25 mouse cellular contexts compared by ENCODE assay signal in the genomic region with DNA sequence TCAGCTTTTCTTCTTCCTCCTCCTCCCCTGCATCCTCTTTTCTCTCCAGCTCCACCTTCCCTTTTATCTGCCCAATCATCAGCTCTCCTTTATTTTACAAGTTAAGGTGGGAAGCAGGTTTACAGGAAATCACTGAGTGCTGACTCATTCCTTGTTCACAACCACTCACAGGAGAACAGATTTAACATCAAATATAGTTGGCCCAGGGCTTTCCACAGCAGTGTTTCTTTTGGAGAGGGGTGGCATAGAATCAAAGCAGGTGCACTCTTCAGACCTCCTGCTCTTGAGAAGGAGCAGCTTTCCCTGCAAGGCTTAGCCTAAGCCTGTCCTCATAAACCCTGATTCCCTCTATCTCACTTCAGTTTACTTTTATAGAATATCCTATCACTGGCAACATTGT.
DNase-seq lines count a peak whose midpoint lies in the region; TF ChIP-seq lines count a peak whose summit lies in the region.
"Had no signal": no experiment of that assay in that cellular context is flagged by ENCODE, and none has a peak within 500 bp of the region (broad histone marks: within the 10 kb centered on the region; RNA-seq: fewer than 3 reads in every experiment).

No protein-coding gene starts in this region.

- DNase-seq in heart, adult 11 months: peak; percentile 69
- DNase-seq in heart, postnatal 25 days (ENCODE audit: low spot score): no peak
- DNase-seq in R1 (ENCODE audit: low read depth, low spot score): peak; percentile 51
- DNase-seq in spleen, postnatal 36 days (ENCODE audit: low spot score in 2 of 2): no peak
- no peak for DNase-seq in urinary bladder, postnatal 14 days (ENCODE audit: low spot score)
- DNase-seq: adrenal gland, adult 8-10 months; adrenal gland, postnatal 14 days; adrenal gland, postnatal 36 days; B cell, adult 2 months; cerebellum, adult 11 months; cerebellum, adult 18-20 months; cerebellum, adult 8-10 months; cerebellum, adult 9-11 months; cerebellum, postnatal 14 days; cerebellum, postnatal 36 days; embryo, embryonic 11 days had no signal

- no peak overlapping the region for H3K9ac ChIP-seq in ES-Bruce4 (ENCODE audit: low read depth, poor library complexity, severe bottlenecking)
- H3K9ac ChIP-seq: embryonic facial prominence, embryonic 13.5 days; embryonic facial prominence, embryonic 15.5 days; forebrain, embryonic 12.5 days had no signal

- no peak for TF ChIP-seq EP300 in ES-Bruce4 (IDR thresholded peaks at IDR 0.05; ENCODE audit: insufficient read depth, low read depth, low read length)

- no peak for TF ChIP-seq CTCF in ES-Bruce4 (IDR thresholded peaks at IDR 0.05; ENCODE audit: low read depth, low read length)

- H3K9me3 ChIP-seq in ES-Bruce4 (replicated peaks; ENCODE audit: control insufficient read depth, insufficient read depth, low read length, poor library complexity, severe bottlenecking): no peaks in the 10 kb centered on the region
- H3K9me3 ChIP-seq: embryonic facial prominence, embryonic 13.5 days; embryonic facial prominence, embryonic 15.5 days; forebrain, embryonic 10.5 days; forebrain, embryonic 12.5 days; G1E had no signal

- intact Hi-C loops in heart, postnatal 25 days (cut with DNase I): no loop called here

- peaks cover 8% of the 10 kb centered on the region for H3K36me3 ChIP-seq in ES-Bruce4 (ENCODE audit: control insufficient read depth, insufficient read depth, low read length, poor library complexity, severe bottlenecking)

- peak overlapping the region; percentile 67 for H3K27ac ChIP-seq in ES-Bruce4 (ENCODE audit: insufficient read depth, low read length)
- H3K27ac ChIP-seq: embryonic facial prominence, embryonic 13.5 days; embryonic facial prominence, embryonic 15.5 days; forebrain, embryonic 10.5 days; forebrain, embryonic 12.5 days had no signal

- H3K4me3 ChIP-seq in ES-Bruce4 (ENCODE audit: low read depth, low read length): no peak overlapping the region
- H3K4me3 ChIP-seq: embryonic facial prominence, embryonic 13.5 days; embryonic facial prominence, embryonic 15.5 days; erythroblast, embryonic 14.5 days; forebrain, embryonic 10.5 days; forebrain, embryonic 12.5 days had no signal

- peaks cover 2% of the 10 kb centered on the region for H3K4me1 ChIP-seq in ES-Bruce4 (ENCODE audit: control insufficient read depth, insufficient read depth, low read length)

- TF ChIP-seq POLR2A in ES-Bruce4 (IDR thresholded peaks at IDR 0.05; ENCODE audit: insufficient read depth, low read length): no peak

- no peaks in the 10 kb centered on the region for H3K27me3 ChIP-seq in ES-Bruce4 (ENCODE audit: control insufficient read depth, insufficient read depth, low read length, poor library complexity, severe bottlenecking)
- H3K27me3 ChIP-seq: CH12.LX; embryonic facial prominence, embryonic 13.5 days; embryonic facial prominence, embryonic 15.5 days; forebrain, embryonic 12.5 days; Patski had no signal

Comparison
In these comparisons a context has a peak if more than half of its experiments do, and no peak if none do; other contexts are left out.
1. DNase-seq: peak in heart, adult 11 months (single experiment) and R1 (single experiment); none in heart, postnatal 25 days (single experiment), spleen, postnatal 36 days (0 of 2) and urinary bladder, postnatal 14 days (single experiment).